Mouse (Mus musculus) heart, adult 2 months (tissue): ENCODE data around the gene Duxf3.

Experiments
- CTCF ChIP-seq: fragments of 200-600 bp; IDR thresholded peaks from 2 replicates; pipeline ENCODE4 v1.8.1; 2022; ENCODE audit warnings: antibody characterized with exemption, mild to moderate bottlenecking, moderate library complexity
- EP300 ChIP-seq: fragments of 200-500 bp; IDR thresholded peaks from 2 replicates; pipeline ENCODE4 v1.6.1; 2011; ENCODE audit warnings: low read depth, low read length, control low read depth; ENCODE audit not compliant: insufficient read depth
- POLR2A ChIP-seq: fragments of 200-500 bp; IDR thresholded peaks from 2 replicates; pipeline ENCODE4 v1.6.1; 2011; ENCODE audit warnings: mild to moderate bottlenecking, low read depth, low read length, control low read depth; ENCODE audit not compliant: insufficient read depth

DNA sequence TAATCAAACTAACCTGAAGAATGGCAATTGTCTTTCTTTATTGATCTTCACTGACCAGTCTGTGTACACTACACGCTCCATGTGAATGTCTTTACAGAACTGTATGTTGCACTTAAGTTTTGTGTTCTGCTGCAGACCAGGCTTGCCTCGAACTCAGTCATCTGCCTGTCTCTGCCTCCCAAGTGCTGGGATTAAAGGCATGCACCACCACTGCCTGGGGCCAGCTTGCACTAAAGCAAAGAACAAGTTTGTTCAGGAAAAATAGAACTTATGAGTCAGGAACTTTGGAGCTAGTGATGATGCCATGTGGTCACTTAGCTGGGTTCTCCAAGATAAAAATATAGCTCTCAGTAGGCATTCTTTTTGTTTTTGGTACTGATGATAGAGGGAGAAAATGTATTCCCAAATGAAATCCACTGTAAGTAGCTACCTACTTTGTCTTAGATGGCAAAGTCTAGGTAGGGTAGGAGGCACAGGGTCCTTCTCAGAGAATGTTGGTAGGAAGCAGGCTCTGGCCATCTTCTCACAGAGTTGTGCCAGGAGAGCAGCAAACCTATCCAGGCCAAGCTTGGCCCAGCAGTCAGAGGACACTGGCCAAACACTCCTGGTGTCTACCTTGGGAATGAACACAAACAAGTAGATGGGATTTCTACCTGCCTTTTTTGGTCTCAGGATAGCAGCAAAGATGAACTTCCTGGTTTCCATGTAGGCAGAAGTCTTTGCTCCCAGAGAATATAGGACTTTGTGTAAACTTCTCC lies 22.6 kb downstream of the Duxf3 start:
- TF ChIP-seq CTCF: no peak
- TF ChIP-seq POLR2A: no peak
- TF ChIP-seq EP300: no peak
